Mouse (Mus musculus): Measurements from ENCODE around the gene Snd1. TPM values are rescaled to one million over a fixed set of nuclear protein-coding genes. Genes with fewer than 3 reads are reported as not detected.

Gene Snd1
- 123 and 139 TPM in 2 replicates for polyA plus RNA-seq (2014; fragmentation: Nextera tagmentation; extraction: Ambion mirVana)

- Histone ChIP-seq H3K9ac (ENCODE audit: low read length) (no peak within 1 kb of the TSS), H3K36me3 (ENCODE audit: control insufficient read depth, insufficient read depth, low read length) (no peaks in the 10 kb centered on the region), H3K9me3 (ENCODE audit: control insufficient read depth, low read length) (no peaks in the 10 kb centered on the region), H3K4me1 (replicated peaks; ENCODE audit: control insufficient read depth, insufficient read depth, low read length) (no peaks in the 10 kb centered on the region; the same call in 1 of the 2 replicates), H3K4me3 (ENCODE audit: low read depth, low read length) (no peak within 1 kb of the TSS), H3K27ac (ENCODE audit: low read depth) (no peak within 1 kb of the TSS), H3K27me3 (replicated peaks; ENCODE audit: control insufficient read depth, insufficient read depth, low read length) (no peaks in the 10 kb centered on the region), H3K4me2 (ENCODE audit: low read length) (no peak within 1 kb of the TSS)
- no peak for ATAC-seq (replicated peaks; ENCODE audit: low FRiP score, low TSS enrichment, low read depth)
- DNase-seq (ENCODE audit: low spot score), result no peak
- 86% methylated on average over 5 of the region's 5 CpGs for WGBS
Measured at GRCm38 (mm10) chr6:28474839-28475238, at the start of gene Snd1. TSS of gene Snd1 (plus strand) at chr6:28475139.

GRCm38 (mm10) chr6:28427096-28427839 lies 47.7 kb upstream of the Snd1 start, which contains the start of gene Fscn3:
TSS of gene Fscn3 (plus strand) at chr6:28427789.
- H3K4me1 ChIP-seq (replicated peaks; ENCODE audit: control insufficient read depth, insufficient read depth, low read length), result peaks cover 10% of the 10 kb centered on the region; the same call in 1 of the 2 replicates
- no peak for ATAC-seq (replicated peaks; ENCODE audit: low FRiP score, low TSS enrichment, low read depth)
- no peak within 1 kb of the TSS for H3K27ac ChIP-seq (ENCODE audit: low read depth)
- H3K9me3 ChIP-seq (ENCODE audit: control insufficient read depth, low read length), result no peaks in the 10 kb centered on the region
- no peaks in the 10 kb centered on the region for H3K27me3 ChIP-seq (replicated peaks; ENCODE audit: control insufficient read depth, insufficient read depth, low read length)
- peaks cover 18% of the 10 kb centered on the region for H3K36me3 ChIP-seq (ENCODE audit: control insufficient read depth, insufficient read depth, low read length)
- H3K4me2 ChIP-seq (ENCODE audit: low read length), result no peak within 1 kb of the TSS
- H3K9ac ChIP-seq (ENCODE audit: low read length), result no peak within 1 kb of the TSS
- WGBS, result 83% methylated on average over 3 of the region's 3 CpGs
- no peak for DNase-seq (ENCODE audit: low spot score)
- H3K4me3 ChIP-seq (ENCODE audit: low read depth, low read length), result no peak within 1 kb of the TSS

GRCm38 (mm10) chr6:28428290-28428689 lies 46.6 kb upstream of the Snd1 start, which contains the start of gene Gcc1:
TSS of gene Gcc1 (minus strand) at chr6:28428390.
- ATAC-seq (replicated peaks; ENCODE audit: low FRiP score, low TSS enrichment, low read depth) (no peak), DNase-seq (ENCODE audit: low spot score) (no peak)
- H3K4me2 ChIP-seq (ENCODE audit: low read length), result no peak within 1 kb of the TSS
- no peak within 1 kb of the TSS for H3K4me3 ChIP-seq (ENCODE audit: low read depth, low read length)
- H3K9me3 ChIP-seq (ENCODE audit: control insufficient read depth, low read length), result no peaks in the 10 kb centered on the region
- H3K27me3 ChIP-seq (replicated peaks; ENCODE audit: control insufficient read depth, insufficient read depth, low read length), result no peaks in the 10 kb centered on the region
- peaks cover 18% of the 10 kb centered on the region for H3K36me3 ChIP-seq (ENCODE audit: control insufficient read depth, insufficient read depth, low read length)
- 85% methylated on average over 3 of the region's 3 CpGs for WGBS
- peaks cover 10% of the 10 kb centered on the region; the same call in 1 of the 2 replicates for H3K4me1 ChIP-seq (replicated peaks; ENCODE audit: control insufficient read depth, insufficient read depth, low read length)
- no peak within 1 kb of the TSS for H3K27ac ChIP-seq (ENCODE audit: low read depth)
- no peak within 1 kb of the TSS for H3K9ac ChIP-seq (ENCODE audit: low read length)

- DNase-seq (ENCODE audit: low spot score) (no peak), ATAC-seq (replicated peaks; ENCODE audit: low FRiP score, low TSS enrichment, low read depth) (no peak)
- Histone ChIP-seq H3K9ac (ENCODE audit: low read length) (no peak overlapping the region), H3K36me3 (ENCODE audit: control insufficient read depth, insufficient read depth, low read length) (peaks cover 18% of the 10 kb centered on the region), H3K27ac (ENCODE audit: low read depth) (no peak overlapping the region), H3K4me1 (replicated peaks; ENCODE audit: control insufficient read depth, insufficient read depth, low read length) (peaks cover 3% of the 10 kb centered on the region; the same call in 1 of the 2 replicates), H3K4me2 (ENCODE audit: low read length) (no peak overlapping the region), H3K9me3 (ENCODE audit: control insufficient read depth, low read length) (no peaks in the 10 kb centered on the region), H3K4me3 (ENCODE audit: low read depth, low read length) (no peak overlapping the region), H3K27me3 (replicated peaks; ENCODE audit: control insufficient read depth, insufficient read depth, low read length) (no peaks in the 10 kb centered on the region)
- WGBS, result 84% methylated on average over 11 of the region's 11 CpGs
Measured at GRCm38 (mm10) chr6:28429870-28430269, 45.1 kb upstream of the Snd1 start.

- Histone ChIP-seq H3K9me3 (ENCODE audit: control insufficient read depth, low read length) (no peaks in the 10 kb centered on the region), H3K4me1 (replicated peaks; ENCODE audit: control insufficient read depth, insufficient read depth, low read length) (no peaks in the 10 kb centered on the region), H3K4me3 (ENCODE audit: low read depth, low read length) (no peak overlapping the region), H3K9ac (ENCODE audit: low read length) (no peak overlapping the region), H3K27ac (ENCODE audit: low read depth) (no peak overlapping the region), H3K27me3 (replicated peaks; ENCODE audit: control insufficient read depth, insufficient read depth, low read length) (no peaks in the 10 kb centered on the region), H3K4me2 (ENCODE audit: low read length) (no peak overlapping the region), H3K36me3 (ENCODE audit: control insufficient read depth, insufficient read depth, low read length) (peaks cover 8% of the 10 kb centered on the region; the same call in 1 of the 2 replicates)
- ATAC-seq (replicated peaks; ENCODE audit: low FRiP score, low TSS enrichment, low read depth) (no peak), DNase-seq (ENCODE audit: low spot score) (no peak)
- WGBS, result 74% methylated on average over 10 of the region's 10 CpGs
Measured at GRCm38 (mm10) chr6:28430795-28431537, 44.0 kb upstream of the Snd1 start.

- no peaks in the 10 kb centered on the region for H3K9me3 ChIP-seq (ENCODE audit: control insufficient read depth, low read length)
- H3K27me3 ChIP-seq (replicated peaks; ENCODE audit: control insufficient read depth, insufficient read depth, low read length), result no peaks in the 10 kb centered on the region
- DNase-seq (ENCODE audit: low spot score), result no peak
- H3K36me3 ChIP-seq (ENCODE audit: control insufficient read depth, insufficient read depth, low read length), result 0 out of 2 replicates have a peak, but pooled peaks cover 4% of the 10 kb centered on the region
- no peak overlapping the region for H3K27ac ChIP-seq (ENCODE audit: low read depth)
- H3K4me1 ChIP-seq (replicated peaks; ENCODE audit: control insufficient read depth, insufficient read depth, low read length), result no peaks in the 10 kb centered on the region
- no peak overlapping the region for H3K4me3 ChIP-seq (ENCODE audit: low read depth, low read length)
- ATAC-seq (replicated peaks; ENCODE audit: low FRiP score, low TSS enrichment, low read depth), result no peak
- no peak overlapping the region for H3K9ac ChIP-seq (ENCODE audit: low read length)
- WGBS, result 64% methylated on average over 6 of the region's 6 CpGs
- no peak overlapping the region for H3K4me2 ChIP-seq (ENCODE audit: low read length)
Measured at GRCm38 (mm10) chr6:28431538-28431855, 43.4 kb upstream of the Snd1 start.

GRCm38 (mm10) chr6:28447937-28448336 lies 27.0 kb upstream of the Snd1 start:
- Histone ChIP-seq H3K27me3 (replicated peaks; ENCODE audit: control insufficient read depth, insufficient read depth, low read length) (peaks cover 27% of the 10 kb centered on the region), H3K4me2 (ENCODE audit: low read length) (no peak overlapping the region), H3K4me1 (replicated peaks; ENCODE audit: control insufficient read depth, insufficient read depth, low read length) (no peaks in the 10 kb centered on the region), H3K36me3 (ENCODE audit: control insufficient read depth, insufficient read depth, low read length) (no peaks in the 10 kb centered on the region), H3K27ac (ENCODE audit: low read depth) (no peak overlapping the region), H3K4me3 (ENCODE audit: low read depth, low read length) (no peak overlapping the region), H3K9ac (ENCODE audit: low read length) (no peak overlapping the region), H3K9me3 (ENCODE audit: control insufficient read depth, low read length) (no peaks in the 10 kb centered on the region)
- DNase-seq (ENCODE audit: low spot score) (no peak), ATAC-seq (replicated peaks; ENCODE audit: low FRiP score, low TSS enrichment, low read depth) (no peak)
- 88% methylated on average over 7 of the region's 7 CpGs for WGBS

GRCm38 (mm10) chr6:28449253-28449652 lies 25.7 kb upstream of the Snd1 start, which contains the start of gene Pax4:
TSS of gene Pax4 (minus strand) at chr6:28449353.
- Histone ChIP-seq H3K4me2 (ENCODE audit: low read length) (no peak within 1 kb of the TSS), H3K4me3 (ENCODE audit: low read depth, low read length) (no peak within 1 kb of the TSS)

More at GRCm38 (mm10) chr6:28449253-28449652, 25.7 kb upstream of the Snd1 start, which contains the start of gene Pax4:
- Histone ChIP-seq H3K4me1 (replicated peaks; ENCODE audit: control insufficient read depth, insufficient read depth, low read length) (no peaks in the 10 kb centered on the region), H3K27me3 (replicated peaks; ENCODE audit: control insufficient read depth, insufficient read depth, low read length) (peaks cover 31% of the 10 kb centered on the region), H3K9me3 (ENCODE audit: control insufficient read depth, low read length) (no peaks in the 10 kb centered on the region), H3K36me3 (ENCODE audit: control insufficient read depth, insufficient read depth, low read length) (no peaks in the 10 kb centered on the region), H3K9ac (ENCODE audit: low read length) (no peak within 1 kb of the TSS), H3K27ac (ENCODE audit: low read depth) (no peak within 1 kb of the TSS)
- WGBS, result 62% methylated on average over 2 of the region's 2 CpGs
- ATAC-seq (replicated peaks; ENCODE audit: low FRiP score, low TSS enrichment, low read depth), result no peak
- DNase-seq (ENCODE audit: low spot score), result no peak
